Mouse (Mus musculus): ENCODE measurements around the gene Sds. TPM values are rescaled to one million over a fixed set of nuclear protein-coding genes. Genes with fewer than 3 reads are reported as not detected.

The Sds gene
- polyA plus RNA-seq, 2 experiments: 0.13 to 0.22 TPM

- Histone ChIP-seq H3K4me3 (ENCODE audit: insufficient read depth in 1 of 2, low read depth in 2 of 2, low read length in 2 of 2) (peak overlapping the region; percentile 83 to 87; a peak in 3 of 4 replicates), H3K9me3 (ENCODE audit: control insufficient read depth, low read length) (no peaks in the 10 kb centered on the region), H3K4me1 (replicated peaks; ENCODE audit: control insufficient read depth in 2 of 2, insufficient read depth in 2 of 2, low read length in 1 of 2) (peaks cover 0 to 9% of the 10 kb centered on the region in 2 experiments; a peak in 2 of 4 replicates), H3K27ac (no peak overlapping the region), H3K27me3 (ENCODE audit: control insufficient read depth, insufficient read depth, low read length) (no peaks in the 10 kb centered on the region), H3K9ac (replicated peaks) (no peak overlapping the region), H3K4me2 (ENCODE audit: low read depth) (peak overlapping the region; percentile 84), H3K36me3 (replicated peaks; ENCODE audit: control insufficient read depth, insufficient read depth, low read depth) (no peaks in the 10 kb centered on the region)
- WGBS (ENCODE audit: insufficient replicate concordance): 61% methylated on average over 9 of the region's 9 CpGs
- DNase-seq (ENCODE audit: low read depth in 3 of 3, low spot score in 3 of 3) (no peak), ATAC-seq (ENCODE audit: insufficient read depth) (no peak)
- TF ChIP-seq EP300 (IDR thresholded peaks at IDR 0.05; ENCODE audit: low read depth): no peak
- no peak for TF ChIP-seq CTCF (IDR thresholded peaks at IDR 0.05; ENCODE audit: low read depth)
These were observed 25.9 kb downstream of the Sds start for GRCm38 (mm10) chr5:120502147-120502621.

- ATAC-seq (ENCODE audit: insufficient read depth) (0 out of 2 replicates have a peak, but pooled peaks have one; percentile 2), DNase-seq (ENCODE audit: low read depth in 3 of 3, low spot score in 3 of 3) (no peak)
- H3K36me3 ChIP-seq (replicated peaks; ENCODE audit: control insufficient read depth, insufficient read depth, low read depth): no peaks in the 10 kb centered on the region
- H3K4me3 ChIP-seq (ENCODE audit: insufficient read depth in 1 of 2, low read depth in 2 of 2, low read length in 2 of 2): peak overlapping the region; percentile 83 to 87
- TF ChIP-seq EP300 (IDR thresholded peaks at IDR 0.05; ENCODE audit: low read depth) (no peak), CTCF (IDR thresholded peaks at IDR 0.05; ENCODE audit: low read depth) (no peak)
- peak overlapping the region; percentile 76 for H3K9ac ChIP-seq (replicated peaks)
- WGBS (ENCODE audit: insufficient replicate concordance): 8% methylated on average over 12 of the region's 12 CpGs
- no peak overlapping the region for H3K27ac ChIP-seq
- no peaks in the 10 kb centered on the region for H3K27me3 ChIP-seq (ENCODE audit: control insufficient read depth, insufficient read depth, low read length)
- no peaks in the 10 kb centered on the region for H3K9me3 ChIP-seq (ENCODE audit: control insufficient read depth, low read length)
- peak overlapping the region; percentile 84 for H3K4me2 ChIP-seq (ENCODE audit: low read depth)
- H3K4me1 ChIP-seq (replicated peaks; ENCODE audit: control insufficient read depth in 2 of 2, insufficient read depth in 2 of 2, low read length in 1 of 2): peaks cover 0 to 9% of the 10 kb centered on the region in 2 experiments; a peak in 2 of 4 replicates
These were observed 26.4 kb downstream of the Sds start for GRCm38 (mm10) chr5:120502675-120503143.

GRCm38 (mm10) chr5:120503144-120503795 is 26.9 kb downstream of the Sds start, which contains the start of gene Plbd2:
Gene Plbd2, minus strand, starts transcription at chr5:120503625.
- DNase-seq (ENCODE audit: low read depth in 3 of 3, low spot score in 3 of 3): peak; percentile 66 to 77 (median 73)
- TF ChIP-seq CTCF (IDR thresholded peaks at IDR 0.05; ENCODE audit: low read depth) (no peak), EP300 (IDR thresholded peaks at IDR 0.05; ENCODE audit: low read depth) (no peak)
- Histone ChIP-seq H3K27me3 (ENCODE audit: control insufficient read depth, insufficient read depth, low read length) (no peaks in the 10 kb centered on the region), H3K4me1 (replicated peaks; ENCODE audit: control insufficient read depth in 2 of 2, insufficient read depth in 2 of 2, low read length in 1 of 2) (peaks cover 0 to 9% of the 10 kb centered on the region in 2 experiments; a peak in 2 of 4 replicates), H3K9ac (replicated peaks) (peak within 1 kb of the TSS; percentile 76), H3K4me2 (ENCODE audit: low read depth) (peak within 1 kb of the TSS; percentile 84), H3K4me3 (ENCODE audit: insufficient read depth in 1 of 2, low read depth in 2 of 2, low read length in 2 of 2) (peak within 1 kb of the TSS; percentile 83 to 87), H3K9me3 (ENCODE audit: control insufficient read depth, low read length) (no peaks in the 10 kb centered on the region), H3K27ac (no peak within 1 kb of the TSS), H3K36me3 (replicated peaks; ENCODE audit: control insufficient read depth, insufficient read depth, low read depth) (no peaks in the 10 kb centered on the region)
- WGBS (ENCODE audit: insufficient replicate concordance): under 1% methylated on average over 55 of the region's 55 CpGs
- peak; percentile 66 for ATAC-seq (ENCODE audit: insufficient read depth)

DNA sequence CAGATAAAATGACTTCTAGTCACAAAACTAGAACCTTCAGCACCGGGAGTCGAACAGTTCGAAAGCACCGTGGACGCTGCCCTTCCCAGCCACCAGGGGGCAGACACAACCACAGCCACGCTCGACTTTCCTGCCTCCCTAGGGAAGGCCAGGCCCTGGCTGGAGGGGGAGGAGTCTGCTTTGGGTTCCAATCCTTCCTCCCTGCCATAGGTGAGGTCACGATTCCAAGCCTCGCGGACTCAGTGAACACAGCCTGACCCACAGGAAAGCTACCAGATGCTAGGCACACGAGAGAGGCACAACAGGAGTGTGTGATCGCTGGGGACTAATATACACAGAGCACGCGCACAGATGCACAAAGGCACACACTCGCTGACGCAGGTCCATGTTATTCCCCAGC is 29.0 kb downstream of the Sds start:
- H3K4me3 ChIP-seq (ENCODE audit: insufficient read depth in 1 of 2, low read depth in 2 of 2, low read length in 2 of 2): peak overlapping the region in 1 of 2 experiments; percentile 45; a peak in 2 of 4 replicates
- no peaks in the 10 kb centered on the region for H3K9me3 ChIP-seq (ENCODE audit: control insufficient read depth, low read length)
- H3K36me3 ChIP-seq (replicated peaks; ENCODE audit: control insufficient read depth, insufficient read depth, low read depth): no peaks in the 10 kb centered on the region
- WGBS (ENCODE audit: insufficient replicate concordance): 18% methylated on average over 16 of the region's 16 CpGs
- H3K27ac ChIP-seq: no peak overlapping the region
- H3K27me3 ChIP-seq (ENCODE audit: control insufficient read depth, insufficient read depth, low read length): no peaks in the 10 kb centered on the region
- peaks cover 0 to 9% of the 10 kb centered on the region in 2 experiments; a peak in 2 of 4 replicates for H3K4me1 ChIP-seq (replicated peaks; ENCODE audit: control insufficient read depth in 2 of 2, insufficient read depth in 2 of 2, low read length in 1 of 2)
- peak overlapping the region; percentile 21 for H3K4me2 ChIP-seq (ENCODE audit: low read depth)
- TF ChIP-seq CTCF (IDR thresholded peaks at IDR 0.05; ENCODE audit: low read depth): peak; percentile 99
- TF ChIP-seq EP300 (IDR thresholded peaks at IDR 0.05; ENCODE audit: low read depth): no peak
- peak; percentile 42 to 50 (median 43) for DNase-seq (ENCODE audit: low read depth in 3 of 3, low spot score in 3 of 3)
- H3K9ac ChIP-seq (replicated peaks): no peak overlapping the region
- ATAC-seq (ENCODE audit: insufficient read depth): peak; percentile 27; the same call in 1 of the 2 replicates

- Histone ChIP-seq H3K36me3 (replicated peaks; ENCODE audit: control insufficient read depth, insufficient read depth, low read depth) (no peaks in the 10 kb centered on the region), H3K27me3 (ENCODE audit: control insufficient read depth, insufficient read depth, low read length) (no peaks in the 10 kb centered on the region), H3K4me1 (replicated peaks; ENCODE audit: control insufficient read depth in 2 of 2, insufficient read depth in 2 of 2, low read length in 1 of 2) (peaks cover 1 to 9% of the 10 kb centered on the region in 2 experiments; a peak in 2 of 4 replicates), H3K4me2 (ENCODE audit: low read depth) (peak overlapping the region; percentile 21), H3K27ac (no peak overlapping the region), H3K9ac (replicated peaks) (no peak overlapping the region), H3K9me3 (ENCODE audit: control insufficient read depth, low read length) (no peaks in the 10 kb centered on the region), H3K4me3 (ENCODE audit: insufficient read depth in 1 of 2, low read depth in 2 of 2, low read length in 2 of 2) (no peak overlapping the region)
- WGBS (ENCODE audit: insufficient replicate concordance): 54% methylated on average over 9 of the region's 9 CpGs
- no peak for ATAC-seq (ENCODE audit: insufficient read depth)
- DNase-seq (ENCODE audit: low read depth in 3 of 3, low spot score in 3 of 3): no peak
- TF ChIP-seq EP300 (IDR thresholded peaks at IDR 0.05; ENCODE audit: low read depth): no peak
- TF ChIP-seq CTCF (IDR thresholded peaks at IDR 0.05; ENCODE audit: low read depth): no peak
These were observed 29.5 kb downstream of the Sds start for GRCm38 (mm10) chr5:120505781-120506180.
